In the genomic region with DNA sequence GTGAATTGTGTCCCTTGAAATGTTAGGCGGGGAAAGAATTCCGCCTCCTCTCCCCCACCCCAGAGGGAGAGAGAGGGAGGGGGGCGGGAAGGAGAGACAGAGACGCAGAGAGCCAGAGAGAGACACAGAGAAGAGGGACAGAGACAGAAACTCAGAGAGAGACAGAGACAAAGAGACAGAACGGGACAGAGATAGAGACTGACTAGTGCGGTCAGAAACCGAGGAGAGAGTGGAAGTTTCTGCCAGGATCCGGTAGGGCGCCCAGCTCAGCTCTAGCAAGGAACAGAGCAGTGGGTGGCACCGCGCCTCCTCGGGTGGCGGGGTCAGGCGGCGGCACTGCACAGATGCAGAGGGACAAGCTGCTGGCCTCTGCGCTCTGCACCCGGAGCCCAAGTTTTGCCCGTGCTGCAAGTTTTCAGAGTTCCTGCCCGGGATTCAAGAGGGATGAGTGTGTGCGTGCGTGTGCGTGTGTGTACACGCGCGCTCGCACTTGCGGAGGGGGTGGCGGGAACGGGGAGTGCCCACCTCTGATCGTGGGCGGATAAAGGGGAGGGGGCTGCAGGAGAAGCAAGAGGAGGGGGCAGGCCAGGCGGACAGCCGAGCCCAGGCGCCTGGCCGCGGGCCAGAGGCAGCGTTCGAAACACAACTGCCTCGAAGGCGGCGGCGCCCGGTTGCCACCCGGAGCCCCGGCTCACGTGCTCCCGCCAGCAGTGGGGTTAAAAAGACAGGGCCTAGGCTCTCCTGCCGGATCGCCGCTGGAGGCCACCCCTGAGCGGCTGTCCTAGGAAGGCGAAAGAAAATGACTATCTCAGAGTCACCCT, we compare ENCODE assay signal across 7 mouse cellular contexts. TPM values are rescaled to one million over a fixed set of nuclear protein-coding genes. Genes with fewer than 3 reads are reported as not detected.
DNase-seq lines count a peak whose midpoint lies in the region; ATAC-seq and TF ChIP-seq lines count a peak whose summit lies in the region.

No protein-coding gene starts in this region.

- under 1% methylated on average over 51 of the region's 52 CpGs for WGBS in embryonic facial prominence, embryonic 13.5 days
- WGBS in hindbrain, embryonic 12.5 days, result under 1% methylated on average over 44 of the region's 52 CpGs
- under 1% methylated on average over 50 of the region's 52 CpGs for WGBS in liver, embryonic 11.5 days
- under 1% methylated on average over 51 of the region's 52 CpGs for WGBS in neural tube, embryonic 11.5 days

- H3K27ac ChIP-seq in ES-E14 (ENCODE audit: insufficient read depth, low read depth, low read length, poor library complexity, severe bottlenecking), result no peak overlapping the region
- H3K27ac ChIP-seq in embryonic facial prominence, embryonic 13.5 days, result peak overlapping the region; percentile 97
- peak overlapping the region; percentile 89 for H3K27ac ChIP-seq in hindbrain, embryonic 12.5 days
- H3K27ac ChIP-seq in liver, embryonic 11.5 days (ENCODE audit: low read depth, low read length), result peak overlapping the region; percentile 94
- peak overlapping the region; percentile 93 for H3K27ac ChIP-seq in neural tube, embryonic 11.5 days (ENCODE audit: low read depth, low read length)

- H3K36me3 ChIP-seq in ES-E14 (ENCODE audit: control insufficient read depth, insufficient read depth, low read length, poor library complexity, severe bottlenecking), result no peaks in the 10 kb centered on the region
- no peaks in the 10 kb centered on the region for H3K36me3 ChIP-seq in embryonic facial prominence, embryonic 13.5 days
- H3K36me3 ChIP-seq in hindbrain, embryonic 12.5 days, result no peaks in the 10 kb centered on the region
- no peaks in the 10 kb centered on the region for H3K36me3 ChIP-seq in liver, embryonic 11.5 days (ENCODE audit: control insufficient read depth, insufficient read depth, low read length)
- no peaks in the 10 kb centered on the region for H3K36me3 ChIP-seq in neural tube, embryonic 11.5 days (ENCODE audit: control insufficient read depth, insufficient read depth, low read length)

- H3K4me1 ChIP-seq in ES-E14 (ENCODE audit: control insufficient read depth in 2 of 2, insufficient read depth in 2 of 2, low read length in 2 of 2, poor library complexity in 1 of 2), result peaks cover 0 to 5% of the 10 kb centered on the region in 2 experiments; a peak in 2 of 4 replicates
- peaks cover 11% of the 10 kb centered on the region; the same call in 1 of the 2 replicates for H3K4me1 ChIP-seq in embryonic facial prominence, embryonic 13.5 days
- peaks cover 22% of the 10 kb centered on the region for H3K4me1 ChIP-seq in hindbrain, embryonic 12.5 days
- peaks cover 3% of the 10 kb centered on the region; the same call in 1 of the 2 replicates for H3K4me1 ChIP-seq in liver, embryonic 11.5 days (replicated peaks; ENCODE audit: control insufficient read depth, insufficient read depth, low read length)
- peaks cover 6% of the 10 kb centered on the region; the same call in 1 of the 2 replicates for H3K4me1 ChIP-seq in neural tube, embryonic 11.5 days (ENCODE audit: control insufficient read depth, insufficient read depth, low read length)

- H3K9me3 ChIP-seq in ES-E14 (ENCODE audit: control insufficient read depth, insufficient read depth, low read depth, low read length), result no peaks in the 10 kb centered on the region
- H3K9me3 ChIP-seq in embryonic facial prominence, embryonic 13.5 days, result no peaks in the 10 kb centered on the region
- no peaks in the 10 kb centered on the region for H3K9me3 ChIP-seq in hindbrain, embryonic 12.5 days (replicated peaks)
- H3K9me3 ChIP-seq in liver, embryonic 11.5 days (ENCODE audit: control insufficient read depth, low read length), result no peaks in the 10 kb centered on the region
- H3K9me3 ChIP-seq in neural tube, embryonic 11.5 days (ENCODE audit: control insufficient read depth, low read length), result no peaks in the 10 kb centered on the region

- H3K27me3 ChIP-seq in embryonic facial prominence, embryonic 13.5 days, result no peaks in the 10 kb centered on the region
- peaks cover 10% of the 10 kb centered on the region; the same call in 1 of the 2 replicates for H3K27me3 ChIP-seq in hindbrain, embryonic 12.5 days
- H3K27me3 ChIP-seq in liver, embryonic 11.5 days (replicated peaks; ENCODE audit: control insufficient read depth, insufficient read depth, low read length), result peaks cover 31% of the 10 kb centered on the region
- no peaks in the 10 kb centered on the region for H3K27me3 ChIP-seq in neural tube, embryonic 11.5 days (ENCODE audit: control insufficient read depth, insufficient read depth, low read length)

- peak overlapping the region; percentile 61 to 79 for H3K4me3 ChIP-seq in ES-E14 (ENCODE audit: insufficient read depth in 1 of 2, low read depth in 1 of 2, low read length in 2 of 2, poor library complexity in 1 of 2, severe bottlenecking in 1 of 2)
- H3K4me3 ChIP-seq in embryonic facial prominence, embryonic 13.5 days, result peak overlapping the region; percentile 91
- H3K4me3 ChIP-seq in hindbrain, embryonic 12.5 days, result peak overlapping the region; percentile 82
- peak overlapping the region; percentile 80 for H3K4me3 ChIP-seq in liver, embryonic 11.5 days (ENCODE audit: low read depth, low read length)
- H3K4me3 ChIP-seq in neural tube, embryonic 11.5 days (ENCODE audit: low read depth, low read length), result peak overlapping the region; percentile 91

- DNase-seq in 416B (ENCODE audit: low read depth) (peak; percentile 84), ES-E14 (ENCODE audit: low read depth, low spot score) (peak; percentile 46)
- DNase-seq in liver, embryonic 11.5 days (ENCODE audit: low spot score), result peak; percentile 79
- peak; percentile 75 for DNase-seq in neural tube, embryonic 11.5 days (ENCODE audit: low spot score)
- DNase-seq in frontal cortex, postnatal 14 days (ENCODE audit: low spot score in 2 of 2), result no peak

- peak overlapping the region; percentile 69 for H3K9ac ChIP-seq in ES-E14 (ENCODE audit: insufficient read depth, low read depth, low read length, poor library complexity, severe bottlenecking)
- peak overlapping the region; percentile 99 for H3K9ac ChIP-seq in embryonic facial prominence, embryonic 13.5 days
- H3K9ac ChIP-seq in hindbrain, embryonic 12.5 days, result peak overlapping the region; percentile 89
- peak overlapping the region; percentile 87 for H3K9ac ChIP-seq in liver, embryonic 11.5 days (ENCODE audit: low read depth, low read length)
- peak overlapping the region; percentile 98 for H3K9ac ChIP-seq in neural tube, embryonic 11.5 days (ENCODE audit: low read length)

- ATAC-seq in embryonic facial prominence, embryonic 13.5 days (ENCODE audit: insufficient number of reproducible peaks, insufficient read depth, low FRiP score, low TSS enrichment, low read depth), result peak; percentile 67
- peak; percentile 63 for ATAC-seq in hindbrain, embryonic 12.5 days (ENCODE audit: low FRiP score)
- peak; percentile 56 for ATAC-seq in liver, embryonic 11.5 days (replicated peaks; ENCODE audit: low FRiP score)
- peak; percentile 46 for ATAC-seq in neural tube, embryonic 11.5 days (ENCODE audit: insufficient read depth, low FRiP score, low TSS enrichment)

- in situ Hi-C loops in ES-E14 (cut with MboI; ENCODE audit: low sequenced_read_pairs in 2 of 2, unreplicated experiment in 2 of 2), result no loop called here

- H3K4me2 ChIP-seq in embryonic facial prominence, embryonic 13.5 days, result peak overlapping the region; percentile 81
- H3K4me2 ChIP-seq in hindbrain, embryonic 12.5 days (replicated peaks), result peak overlapping the region; percentile 96
- H3K4me2 ChIP-seq in liver, embryonic 11.5 days, result peak overlapping the region; percentile 96
- H3K4me2 ChIP-seq in neural tube, embryonic 11.5 days (ENCODE audit: low read depth), result peak overlapping the region; percentile 69

TF ChIP-seq in ES-E14, 5 proteins besides CTCF, POLR2A, EP300 and RAD21:
- TF ChIP-seq CHD2 (IDR thresholded peaks at IDR 0.05; ENCODE audit: low read depth, low read length), result no peak
- no peak for TF ChIP-seq MAFK (IDR thresholded peaks at IDR 0.05; ENCODE audit: insufficient read depth, low read depth, low read length)
- no peak for TF ChIP-seq ZC3H11A (IDR thresholded peaks at IDR 0.05; ENCODE audit: borderline replicate concordance, low read depth, low read length)
- TF ChIP-seq HCFC1 (IDR thresholded peaks at IDR 0.05; ENCODE audit: borderline replicate concordance, insufficient read depth, low read length), result no peak
- no peak for TF ChIP-seq ZNF384 (IDR thresholded peaks at IDR 0.05; ENCODE audit: low read depth, low read length)
TF ChIP-seq in ES-E14: peak in this region for 0.

RNA-seq across cellular contexts. Expression of a gene that starts 0.5 kb away (rescaled TPM):
- 5.8 and 21.6 TPM in 2 replicates for total RNA-seq in ES-E14 (2012; rRNA removed)
- polyA plus RNA-seq in embryonic facial prominence, embryonic 13.5 days (2015; fragmentation: Nextera tagmentation; extraction: Ambion mirVana), result 59.2 and 64.9 TPM in 2 replicates
- 26.5 and 33.6 TPM in 2 replicates for polyA plus RNA-seq in hindbrain, embryonic 12.5 days (2016; fragmentation: Nextera tagmentation; extraction: Ambion mirVana)
- polyA plus RNA-seq in liver, embryonic 11.5 days (2014; fragmentation: Nextera tagmentation; extraction: Ambion mirVana), result 41.4 and 48.2 TPM in 2 replicates
- 49.7 and 65.5 TPM in 2 replicates for polyA plus RNA-seq in neural tube, embryonic 11.5 days (2014; fragmentation: Nextera tagmentation; extraction: Ambion mirVana)

Comparison
In these comparisons a context has a peak if more than half of its experiments do, and no peak if none do; other contexts are left out.
1. DNase-seq: peak in 416B (single experiment), ES-E14 (single experiment), liver, embryonic 11.5 days (single experiment) and neural tube, embryonic 11.5 days (single experiment); none in frontal cortex, postnatal 14 days (0 of 2).
2. Peak in every context shown above with its lines, with median percentiles within 50 percentile points of each other: H3K4me3 ChIP-seq, H3K9ac ChIP-seq, ATAC-seq and H3K4me2 ChIP-seq.